Mouse (Mus musculus) MEL (cell line): Measurements from ENCODE around the gene Abcd1.

Experiments
- E2F4 ChIP-seq: IDR thresholded peaks from 2 replicates; pipeline ENCODE4 v1.6.1; 2011; ENCODE audit warnings: low read depth, low read length, improper control_type of control experiment, borderline replicate concordance
- JUND ChIP-seq: IDR thresholded peaks from 2 replicates; pipeline ENCODE4 v1.6.1; 2011; ENCODE audit warnings: low read depth, mild to moderate bottlenecking, improper control_type of control experiment, low read length
- MEF2A ChIP-seq: IDR thresholded peaks from 2 replicates; pipeline ENCODE4 v1.6.1; 2014; ENCODE audit warnings: low read depth, mild to moderate bottlenecking, inconsistent platforms, low read length, improper control_type of control experiment; ENCODE audit not compliant: poor library complexity, insufficient replicate concordance, severe bottlenecking; ENCODE audit errors: extremely low read depth
- MYB ChIP-seq: IDR thresholded peaks from 2 replicates; pipeline ENCODE4 v1.6.1; 2011; ENCODE audit warnings: mild to moderate bottlenecking, low read depth, low read length, improper control_type of control experiment

GRCm38 (mm10) chrX:73718686-73719362 lies 2.4 kb downstream of the Abcd1 start:
- TF ChIP-seq E2F4 (no peak), JUND (no peak), MYB (no peak), MEF2A (no peak)
